Mouse (Mus musculus): ENCODE data around the gene Gm5678. TPM values are rescaled to one million over a fixed set of nuclear protein-coding genes. Genes with fewer than 3 reads are reported as not detected.

The Gm5678 gene
- total RNA-seq, 1 experiment from 2014 or later, result not detected

GRCm38 (mm10) chr16:93678206-93678605, 50.3 kb downstream of the Gm5678 start:
- ATAC-seq (replicated peaks in 1 of 2; ENCODE audit: insufficient read depth in 1 of 2, low FRiP score in 2 of 2, low TSS enrichment in 1 of 2, low read depth in 1 of 2, poor library complexity in 2 of 2, severe bottlenecking in 2 of 2), result no peak

GRCm38 (mm10) chr16:93679165-93679564, 51.3 kb downstream of the Gm5678 start:
- no peak for ATAC-seq (replicated peaks in 1 of 2; ENCODE audit: insufficient read depth in 1 of 2, low FRiP score in 2 of 2, low TSS enrichment in 1 of 2, low read depth in 1 of 2, poor library complexity in 2 of 2, severe bottlenecking in 2 of 2)

Other genes with a start within 250 kb of the Gm5678 start
- 9.6 and 13.3 TPM in 2 replicates for gene Setd4, start 24.0 kb upstream of the Gm5678 start, total RNA-seq (2017)
- 24.1 and 33.0 TPM in 2 replicates for gene Cbr1, start 22.2 kb upstream of the Gm5678 start, total RNA-seq (2017)
- gene Cbr3, start 55.1 kb downstream of the Gm5678 start, total RNA-seq (2017), result 0.38 TPM in 1 of 2 replicates, not detected in the other
- gene Dop1b, start 83.8 kb downstream of the Gm5678 start, total RNA-seq (2017), result 11.2 and 13.4 TPM in 2 replicates
- gene Morc3, start 204.0 kb downstream of the Gm5678 start, total RNA-seq (2017), result 202 and 204 TPM in 2 replicates